Mouse (Mus musculus) neural tube, embryonic 11.5 days (tissue): ENCODE data around the gene Zfp423. TPM values are rescaled to one million over a fixed set of nuclear protein-coding genes. Genes with fewer than 3 reads are reported as not detected.

Experiments
- ATAC-seq: fragments of 200-750 bp; cut with Nextera tagmentation; 2 replicates; pipeline ENCODE4 v1.8.0; 2017; ENCODE audit warnings: moderate number of reproducible peaks, mild to moderate bottlenecking, moderate TSS enrichment, moderate library complexity; ENCODE audit not compliant: insufficient read depth, low FRiP score, low TSS enrichment
- DNase-seq: peaks from one replicate; pipeline ENCODE4 v3.0.0-alpha.2; 2015; ENCODE audit warnings: low spot score
- H3K27ac ChIP-seq: fragments of 300-500 bp; sonication (generic); 2 replicates; pipeline ENCODE4 v1.5.1; 2014; ENCODE audit warnings: low read depth, mild to moderate bottlenecking, low read length
- H3K27me3 ChIP-seq: fragments of 300-500 bp; sonication (generic); 2 replicates; pipeline ENCODE4 v1.6.1; 2014; ENCODE audit warnings: mild to moderate bottlenecking, low read length, mixed read lengths; ENCODE audit not compliant: control insufficient read depth, insufficient read depth
- H3K36me3 ChIP-seq: fragments of 300-500 bp; sonication (generic); 2 replicates; pipeline ENCODE4 v1.6.1; 2014; ENCODE audit warnings: mild to moderate bottlenecking, low read length, moderate library complexity, mixed read lengths; ENCODE audit not compliant: control insufficient read depth, insufficient read depth
- H3K4me1 ChIP-seq: fragments of 300-500 bp; sonication (generic); 2 replicates; pipeline ENCODE4 v1.6.1; 2014; ENCODE audit warnings: low read length, mixed read lengths; ENCODE audit not compliant: control insufficient read depth, insufficient read depth
- H3K4me2 ChIP-seq: fragments of 300-500 bp; sonication (generic); 2 replicates; pipeline ENCODE4 v1.6.1; 2014; ENCODE audit warnings: low read depth, mild to moderate bottlenecking, moderate library complexity
- H3K4me3 ChIP-seq: fragments of 300-500 bp; sonication (generic); 2 replicates; pipeline ENCODE4 v1.5.1; 2014; ENCODE audit warnings: low read depth, low read length
- H3K9ac ChIP-seq: fragments of 300-500 bp; sonication (generic); 2 replicates; pipeline ENCODE4 v1.6.1; 2014; ENCODE audit warnings: mild to moderate bottlenecking, low read length
- H3K9me3 ChIP-seq: fragments of 300-500 bp; sonication (generic); 2 replicates; pipeline ENCODE4 v1.6.1; 2016; ENCODE audit warnings: low read length; ENCODE audit not compliant: control insufficient read depth
- WGBS: fragments of 180-500 bp; shearing (Covaris S2); extraction: QIAGEN DNeasy Blood & Tissue Kit; methylation state at CpG from one replicate; pipeline ENCODE4 v1.1.7; 2014; 5-methylcytosine and 5-hydroxymethylcytosine counted together
- polyA plus RNA-seq: library from polyadenylated mRNA; unstranded; fragments of >200 nt; fragmentation: Nextera tagmentation; extraction: Ambion mirVana; gene quantifications from 2 replicates; pipeline ENCODE4 v1.2.1, GENCODE M21; 2014

The Zfp423 gene
- polyA plus RNA-seq, 1 experiment from 2014 or later, result 40.7 TPM

- H3K4me3 ChIP-seq, result no peak overlapping the region
- no peak overlapping the region for H3K9ac ChIP-seq
- ATAC-seq (no peak), DNase-seq (no peak)
- peaks cover 26% of the 10 kb centered on the region for H3K4me1 ChIP-seq
- H3K4me2 ChIP-seq, result no peak overlapping the region
- no peaks in the 10 kb centered on the region for H3K9me3 ChIP-seq
- H3K27ac ChIP-seq, result no peak overlapping the region; the same call in 1 of the 2 replicates
- 59% methylated on average over 8 of the region's 8 CpGs for WGBS
- no peaks in the 10 kb centered on the region for H3K36me3 ChIP-seq
- no peaks in the 10 kb centered on the region for H3K27me3 ChIP-seq
These were observed 257.3 kb downstream of the Zfp423 start for GRCm38 (mm10) chr8:87702051-87702521.

DNA sequence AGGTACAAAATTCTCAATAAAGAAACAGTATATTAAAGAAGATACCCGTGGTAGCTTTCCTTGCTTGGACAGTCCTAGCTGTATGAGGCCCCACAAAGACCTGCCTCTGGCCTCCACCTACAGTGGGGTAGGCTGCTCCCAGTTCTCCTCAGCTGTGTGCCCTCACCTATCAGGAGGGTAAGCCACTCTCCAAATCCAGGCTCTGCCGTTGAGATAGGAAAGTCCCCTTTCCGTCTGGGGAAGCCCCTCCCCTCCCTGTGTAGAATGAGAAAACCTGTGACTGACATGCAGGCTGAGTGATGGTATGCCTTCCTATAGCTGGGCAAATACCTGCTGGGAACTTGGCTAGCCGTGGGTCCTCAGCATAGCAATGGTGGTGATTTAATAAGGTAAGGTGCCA, 257.8 kb downstream of the Zfp423 start:
- Histone ChIP-seq H3K4me1 (peaks cover 26% of the 10 kb centered on the region), H3K4me2 (no peak overlapping the region), H3K9me3 (no peaks in the 10 kb centered on the region), H3K9ac (no peak overlapping the region), H3K27me3 (no peaks in the 10 kb centered on the region), H3K36me3 (no peaks in the 10 kb centered on the region), H3K4me3 (no peak overlapping the region), H3K27ac (no peak overlapping the region)
- DNase-seq (no peak), ATAC-seq (no peak)
- 78% methylated on average over 4 of the region's 4 CpGs for WGBS

DNA sequence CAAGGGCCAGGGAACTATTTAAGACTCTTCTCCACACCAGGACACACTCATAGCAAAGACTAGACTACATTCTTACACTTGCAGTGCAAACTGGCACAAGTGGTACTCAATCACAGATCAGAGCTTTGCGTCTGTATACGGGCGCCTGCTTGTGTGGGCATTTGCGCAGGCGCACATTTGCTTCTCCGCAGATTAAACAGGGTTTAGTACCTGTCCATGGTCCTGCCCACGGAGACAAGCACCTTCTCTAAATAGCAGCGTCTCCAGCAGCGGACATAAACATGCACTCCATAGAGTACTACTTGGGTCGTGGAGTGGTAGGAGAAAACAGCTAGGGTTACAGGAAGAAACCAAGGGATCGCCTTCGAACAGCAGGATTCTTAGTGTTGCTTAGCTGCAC, 259.1 kb downstream of the Zfp423 start:
- WGBS, result 66% methylated on average over 12 of the region's 12 CpGs
- no peak overlapping the region for H3K4me3 ChIP-seq
- H3K4me1 ChIP-seq, result peaks cover 28% of the 10 kb centered on the region
- DNase-seq (no peak), ATAC-seq (no peak)
- no peak overlapping the region for H3K4me2 ChIP-seq
- H3K9me3 ChIP-seq, result no peaks in the 10 kb centered on the region
- H3K27me3 ChIP-seq, result no peaks in the 10 kb centered on the region
- no peaks in the 10 kb centered on the region for H3K36me3 ChIP-seq
- H3K9ac ChIP-seq, result no peak overlapping the region
- no peak overlapping the region for H3K27ac ChIP-seq

GRCm38 (mm10) chr8:87697127-87697526, 262.3 kb downstream of the Zfp423 start:
- H3K4me3 ChIP-seq, result no peak overlapping the region
- H3K9me3 ChIP-seq, result no peaks in the 10 kb centered on the region
- WGBS, result 38% methylated on average over 9 of the region's 9 CpGs
- DNase-seq, result no peak
- H3K4me2 ChIP-seq, result no peak overlapping the region
- H3K27ac ChIP-seq, result no peak overlapping the region
- H3K9ac ChIP-seq, result no peak overlapping the region
- no peak for ATAC-seq
- no peaks in the 10 kb centered on the region for H3K27me3 ChIP-seq
- no peaks in the 10 kb centered on the region for H3K36me3 ChIP-seq
- peaks cover 39% of the 10 kb centered on the region for H3K4me1 ChIP-seq

DNA sequence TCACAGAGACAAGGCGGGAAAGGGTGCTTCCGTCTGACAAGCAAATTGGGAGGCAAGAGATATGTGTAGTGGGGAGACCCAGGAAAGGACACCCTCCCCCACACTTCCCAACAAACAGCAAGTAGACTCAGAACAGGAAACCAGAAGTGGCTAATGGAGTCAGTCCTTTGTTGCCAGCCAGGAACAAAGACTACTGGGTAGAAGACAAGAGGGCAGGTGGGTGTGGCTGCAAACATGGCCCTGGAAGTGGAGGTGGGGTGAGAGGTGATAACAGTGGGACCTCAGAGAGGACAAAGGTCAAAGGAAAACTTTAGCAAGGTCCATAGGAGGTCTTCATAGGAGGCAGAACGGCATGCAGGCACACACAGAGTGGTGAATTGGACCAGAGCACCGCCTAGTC, 265.7 kb downstream of the Zfp423 start:
- no peak overlapping the region for H3K4me2 ChIP-seq
- H3K36me3 ChIP-seq, result no peaks in the 10 kb centered on the region
- H3K9me3 ChIP-seq, result no peaks in the 10 kb centered on the region
- H3K27ac ChIP-seq, result no peak overlapping the region
- H3K4me1 ChIP-seq, result peaks cover 60% of the 10 kb centered on the region
- H3K9ac ChIP-seq, result no peak overlapping the region
- no peaks in the 10 kb centered on the region for H3K27me3 ChIP-seq
- DNase-seq (no peak), ATAC-seq (no peak)
- H3K4me3 ChIP-seq, result no peak overlapping the region
- WGBS, result 73% methylated on average over 4 of the region's 4 CpGs

DNA sequence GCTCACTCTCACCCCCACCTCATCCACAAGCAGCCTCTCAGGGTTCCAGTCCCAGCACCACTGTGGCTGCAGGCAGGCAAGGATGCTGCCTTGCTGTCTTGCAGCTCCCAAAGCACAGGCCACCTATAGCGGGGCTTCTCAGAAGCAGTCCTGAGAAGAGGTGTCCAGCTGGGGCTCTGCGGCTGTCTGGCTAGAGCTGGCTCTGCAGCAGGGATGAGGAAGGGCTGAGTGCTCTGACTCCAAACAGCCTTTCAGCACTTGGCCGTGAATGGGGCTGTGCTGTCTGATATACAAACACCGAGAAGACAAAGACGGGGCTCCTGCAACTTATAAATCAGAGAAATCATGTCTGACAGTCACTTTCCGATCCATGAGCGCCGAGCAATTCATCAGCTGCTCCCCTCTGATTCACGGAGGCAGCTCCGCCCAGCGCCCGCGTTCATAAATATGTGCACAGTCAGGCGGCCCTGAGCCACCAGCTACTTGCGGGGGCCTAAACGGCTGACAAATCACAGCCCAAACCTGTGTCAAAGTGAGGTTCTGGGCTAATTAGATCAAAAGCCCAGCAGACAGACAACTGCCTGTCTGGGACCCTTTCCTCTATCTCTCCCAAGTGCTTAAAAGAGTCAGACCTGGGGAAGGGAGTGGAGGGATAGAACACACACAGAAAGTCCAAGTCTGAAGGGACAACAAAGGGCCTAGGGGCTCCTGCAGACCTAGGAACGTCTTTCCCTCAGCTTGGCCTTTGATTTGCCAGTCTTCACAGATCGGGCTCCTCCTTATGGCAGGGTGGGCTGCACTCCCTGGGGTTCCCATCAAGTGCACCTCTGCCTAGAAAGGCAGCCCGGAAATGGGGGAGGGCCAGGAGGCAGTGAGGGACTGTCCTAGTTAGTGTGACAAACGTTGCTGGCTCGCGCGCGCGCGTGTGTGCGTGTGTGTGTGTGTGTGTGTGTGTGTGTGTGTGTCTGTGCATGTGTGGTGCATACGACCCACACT, 269.0 kb downstream of the Zfp423 start:
- 18% methylated on average over 28 of the region's 28 CpGs for WGBS
- DNase-seq, result peak; percentile 72
- H3K4me3 ChIP-seq, result no peak overlapping the region
- ATAC-seq, result peak; percentile 43
- peak overlapping the region; percentile 44 for H3K9ac ChIP-seq
- no peaks in the 10 kb centered on the region for H3K9me3 ChIP-seq
- no peaks in the 10 kb centered on the region for H3K27me3 ChIP-seq
- H3K4me1 ChIP-seq, result peaks cover 79% of the 10 kb centered on the region
- peak overlapping the region; percentile 17 for H3K4me2 ChIP-seq
- no peaks in the 10 kb centered on the region; the same call in none of the 2 replicates for H3K36me3 ChIP-seq
- H3K27ac ChIP-seq, result peak overlapping the region; percentile 95

GRCm38 (mm10) chr8:87689192-87689591, 270.2 kb downstream of the Zfp423 start:
- H3K27ac ChIP-seq, result peak overlapping the region; percentile 95
- peaks cover 76% of the 10 kb centered on the region for H3K4me1 ChIP-seq
- peak overlapping the region; percentile 44 for H3K9ac ChIP-seq
- H3K27me3 ChIP-seq, result no peaks in the 10 kb centered on the region
- no peak overlapping the region for H3K4me3 ChIP-seq
- ATAC-seq (no peak; the same call in 1 of the 2 replicates), DNase-seq (no peak)
- 65% methylated on average over 6 of the region's 6 CpGs for WGBS
- no peaks in the 10 kb centered on the region; the same call in none of the 2 replicates for H3K36me3 ChIP-seq
- H3K4me2 ChIP-seq, result no peak overlapping the region
- no peaks in the 10 kb centered on the region for H3K9me3 ChIP-seq

- Histone ChIP-seq H3K27ac (no peak overlapping the region), H3K4me1 (peaks cover 67% of the 10 kb centered on the region), H3K4me3 (no peak overlapping the region), H3K36me3 (no peaks in the 10 kb centered on the region; the same call in none of the 2 replicates), H3K4me2 (no peak overlapping the region), H3K27me3 (no peaks in the 10 kb centered on the region), H3K9me3 (no peaks in the 10 kb centered on the region), H3K9ac (no peak overlapping the region)
- ATAC-seq (no peak), DNase-seq (no peak)
- 57% methylated on average over 4 of the region's 4 CpGs for WGBS
These were observed 271.0 kb downstream of the Zfp423 start for GRCm38 (mm10) chr8:87688348-87688747.
